Mouse (Mus musculus) myocyte (in vitro differentiated cells): ENCODE results near the gene Cadps. TPM values are rescaled to one million over a fixed set of nuclear protein-coding genes. Genes with fewer than 3 reads are reported as not detected.

Source experiments
- H3K27me3 ChIP-seq: one replicate; pipeline ENCODE4 v1.6.1; 2011; ENCODE audit not compliant: control insufficient read depth, insufficient read depth, insufficient read length
- H3K36me3 ChIP-seq: one replicate; pipeline ENCODE4 v1.6.1; 2011; ENCODE audit not compliant: control insufficient read depth, insufficient read depth
- H3K4me2 ChIP-seq: one replicate; pipeline ENCODE4 v1.6.1; 2011; ENCODE audit warnings: low read depth, control low read depth
- H3K4me3 ChIP-seq: one replicate; pipeline ENCODE4 v1.5.1; 2011; ENCODE audit warnings: mild to moderate bottlenecking, control low read depth, moderate library complexity
- H3K79me2 ChIP-seq: one replicate; pipeline ENCODE4 v1.6.1; 2011; ENCODE audit not compliant: control insufficient read depth, insufficient read depth
- H3ac ChIP-seq: one replicate; pipeline ENCODE4 v1.6.1; 2011; ENCODE audit not compliant: control insufficient read depth, insufficient read length
- CEBPB ChIP-seq: IDR thresholded peaks from 2 replicates; pipeline ENCODE4 v1.6.1; 2011; ENCODE audit warnings: mild to moderate bottlenecking, moderate library complexity; ENCODE audit not compliant: poor library complexity, insufficient read depth, severe bottlenecking
- E2F4 ChIP-seq: IDR thresholded peaks from one replicate; pipeline ENCODE4 v1.6.1; 2011; ENCODE audit warnings: mild to moderate bottlenecking, control low read depth, moderate library complexity; ENCODE audit not compliant: insufficient read depth
- MAX ChIP-seq: IDR thresholded peaks from one replicate; pipeline ENCODE4 v1.6.1; 2011; ENCODE audit warnings: low read depth, mild to moderate bottlenecking, control low read depth
- MYOD1 ChIP-seq, 3 experiments: IDR thresholded peaks; one replicate each; pipeline ENCODE4 v1.6.1; 2011; ENCODE audit warnings: control low read depth in 2 of 3, low read depth in 2 of 3, mild to moderate bottlenecking in 2 of 3, moderate library complexity in 1 of 3; ENCODE audit not compliant: insufficient read length in 2 of 3, control insufficient read depth in 1 of 3
- MYOG ChIP-seq, 3 experiments: IDR thresholded peaks; one replicate each; pipeline ENCODE4 v1.6.1; 2011; ENCODE audit warnings: control low read depth in 2 of 3, low read depth in 2 of 3, mild to moderate bottlenecking in 2 of 3; ENCODE audit not compliant: insufficient read length in 2 of 3, control insufficient read depth in 1 of 3, insufficient read depth in 1 of 3
- POLR2A ChIP-seq: IDR thresholded peaks from one replicate; pipeline ENCODE4 v1.6.1; 2011; ENCODE audit warnings: low read depth, mild to moderate bottlenecking, control low read depth, moderate library complexity; ENCODE audit not compliant: insufficient read length
- POLR2AphosphoS2 ChIP-seq: IDR thresholded peaks from one replicate; pipeline ENCODE4 v1.6.1; 2011; ENCODE audit warnings: low read depth, control low read depth; ENCODE audit not compliant: insufficient read length
- REST ChIP-seq: IDR thresholded peaks from one replicate; pipeline ENCODE4 v1.6.1; 2011; ENCODE audit warnings: mild to moderate bottlenecking, control low read depth, moderate library complexity; ENCODE audit not compliant: insufficient read depth, insufficient read length
- SRF ChIP-seq: IDR thresholded peaks from one replicate; pipeline ENCODE4 v1.6.1; 2011; ENCODE audit warnings: low read depth; ENCODE audit not compliant: control insufficient read depth, insufficient read length
- TCF12 ChIP-seq: IDR thresholded peaks from one replicate; pipeline ENCODE4 v1.6.1; 2011; ENCODE audit warnings: mild to moderate bottlenecking, control low read depth; ENCODE audit not compliant: poor library complexity, insufficient read depth, severe bottlenecking
- TCF3 ChIP-seq: IDR thresholded peaks from one replicate; pipeline ENCODE4 v1.6.1; 2011; ENCODE audit warnings: low read depth, control low read depth; ENCODE audit not compliant: insufficient read length
- USF1 ChIP-seq: IDR thresholded peaks from one replicate; pipeline ENCODE4 v1.6.1; 2011; ENCODE audit warnings: low read depth, mild to moderate bottlenecking, control low read depth, moderate library complexity
- polyA plus RNA-seq: library from polyadenylated mRNA; unstranded; fragments of >200 nt; fragmentation: generic; extraction: Trizol; gene quantifications from one replicate; pipeline ENCODE4 v1.2.1, GENCODE M21; 2012; ENCODE audit warnings: missing spikeins

Cadps gene
- polyA plus RNA-seq: not detected

DNA sequence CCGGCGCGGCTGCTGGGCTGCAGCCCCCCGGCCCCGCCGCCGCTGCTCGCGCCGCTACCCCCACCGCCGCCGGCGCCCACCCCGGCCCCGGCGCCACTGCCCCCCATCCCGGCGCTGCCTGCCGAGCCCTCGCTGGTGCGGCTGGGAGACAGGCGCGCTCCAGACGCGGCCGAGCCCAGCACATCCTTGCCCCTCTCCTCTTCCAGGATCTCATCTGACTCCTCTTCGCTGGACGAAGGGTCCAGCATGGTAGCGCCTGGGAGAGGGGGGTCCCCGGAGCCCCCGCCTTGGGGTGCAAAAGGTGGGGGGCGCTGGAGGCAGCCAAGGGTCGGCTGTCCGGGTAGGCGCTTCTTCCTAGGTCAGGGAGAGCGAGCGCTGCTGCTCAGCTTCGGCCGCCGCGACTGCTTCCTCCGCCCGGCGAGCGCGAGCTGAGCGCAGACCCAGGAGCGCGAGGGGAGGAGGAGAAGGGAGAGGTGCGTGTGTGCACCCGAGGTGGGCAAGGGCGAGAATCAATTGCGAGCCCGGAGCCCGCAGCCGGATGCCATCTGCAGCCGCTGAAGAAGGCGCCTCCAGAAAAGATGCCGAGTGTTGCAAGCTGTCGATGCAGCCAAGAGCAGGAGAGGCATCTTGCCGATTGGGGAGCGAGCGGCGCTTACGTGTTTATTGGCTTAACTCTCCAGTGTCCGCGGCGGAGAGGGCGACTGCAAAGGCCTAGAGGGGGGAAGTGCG lies at the start of gene Cadps:
Cadps (minus strand) TSS at position 589 of the 729 bp plus-strand sequence.
- Histone ChIP-seq H3K4me3 (no peak within 1 kb of the TSS), H3K79me2 (no peaks in the 10 kb centered on the region), H3ac (no peak within 1 kb of the TSS), H3K27me3 (no peaks in the 10 kb centered on the region), H3K4me2 (no peak within 1 kb of the TSS), H3K36me3 (no peaks in the 10 kb centered on the region)
- TF ChIP-seq REST: no peak
- TF ChIP-seq E2F4: no peak
- TF ChIP-seq TCF12: no peak
- no peak for TF ChIP-seq MAX
- TF ChIP-seq MYOD1 (IDR thresholded peaks at IDR 0.05; ENCODE audit: control insufficient read depth in 1 of 3, insufficient read length in 2 of 3, low read depth in 2 of 3): no peak
- no peak for TF ChIP-seq POLR2A

DNA sequence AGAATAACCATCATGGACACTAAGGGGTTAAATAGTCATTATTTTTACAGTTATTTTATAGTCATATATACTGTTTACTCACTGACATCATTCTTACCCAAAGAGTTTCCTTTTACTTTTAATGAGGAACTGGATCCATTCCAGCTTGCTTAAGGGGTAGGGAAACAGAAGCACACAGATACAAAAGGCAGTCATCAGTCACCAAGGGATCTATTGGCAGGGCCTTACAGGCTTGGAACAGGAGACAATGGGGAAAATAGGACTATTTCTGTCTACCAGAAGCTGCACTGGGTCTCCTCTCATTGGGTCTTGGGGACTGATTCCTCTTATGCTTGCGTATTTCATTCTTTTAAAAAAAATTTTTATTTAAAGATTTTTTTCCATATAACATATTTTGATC lies 46.7 kb upstream of the Cadps start:
- Histone ChIP-seq H3ac (no peak overlapping the region), H3K36me3 (no peaks in the 10 kb centered on the region), H3K4me2 (no peak overlapping the region), H3K4me3 (no peak overlapping the region), H3K79me2 (no peaks in the 10 kb centered on the region), H3K27me3 (no peaks in the 10 kb centered on the region)
- TF ChIP-seq TCF12 (no peak), E2F4 (no peak), CEBPB (no peak), MYOD1 (IDR thresholded peaks at IDR 0.05; ENCODE audit: control insufficient read depth in 1 of 3, insufficient read length in 2 of 3, low read depth in 2 of 3) (no peak), MAX (no peak), TCF3 (no peak), SRF (no peak), USF1 (no peak)

DNA sequence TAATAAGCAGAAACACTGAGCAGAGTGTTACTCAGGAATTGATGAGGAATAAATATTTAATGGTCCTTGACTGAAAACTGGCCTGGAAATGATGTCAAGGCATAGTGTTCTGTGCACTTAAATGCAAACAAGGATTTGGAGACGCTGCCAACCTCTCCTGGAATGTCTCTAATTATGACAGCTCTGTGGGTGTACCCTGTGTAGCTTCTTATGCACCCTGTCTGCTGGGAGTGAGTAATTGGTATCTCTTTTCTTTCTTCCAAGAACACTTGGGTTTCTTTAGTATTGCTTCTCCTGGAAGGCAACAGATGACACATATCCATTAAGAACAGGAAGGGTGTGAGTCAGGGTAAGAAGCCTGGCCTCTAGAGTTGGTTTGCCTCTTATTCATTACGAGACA lies 42.4 kb upstream of the Cadps start:
- H3K4me3 ChIP-seq: no peak overlapping the region
- H3ac ChIP-seq: no peak overlapping the region
- no peak for TF ChIP-seq REST
- no peak for TF ChIP-seq CEBPB
- TF ChIP-seq USF1: no peak
- TF ChIP-seq MYOG (IDR thresholded peaks at IDR 0.05; ENCODE audit: control insufficient read depth in 1 of 3, insufficient read depth in 1 of 3, insufficient read length in 2 of 3, low read depth in 2 of 3): no peak
- TF ChIP-seq E2F4: no peak
- no peak for TF ChIP-seq TCF3
- no peak for TF ChIP-seq MYOD1 (IDR thresholded peaks at IDR 0.05; ENCODE audit: control insufficient read depth in 1 of 3, insufficient read length in 2 of 3, low read depth in 2 of 3)
- TF ChIP-seq POLR2A: no peak
- TF ChIP-seq TCF12: no peak
- TF ChIP-seq POLR2AphosphoS2: no peak
- TF ChIP-seq MAX: no peak
- H3K36me3 ChIP-seq: no peaks in the 10 kb centered on the region
- H3K79me2 ChIP-seq: no peaks in the 10 kb centered on the region
- no peaks in the 10 kb centered on the region for H3K27me3 ChIP-seq
- no peak overlapping the region for H3K4me2 ChIP-seq

DNA sequence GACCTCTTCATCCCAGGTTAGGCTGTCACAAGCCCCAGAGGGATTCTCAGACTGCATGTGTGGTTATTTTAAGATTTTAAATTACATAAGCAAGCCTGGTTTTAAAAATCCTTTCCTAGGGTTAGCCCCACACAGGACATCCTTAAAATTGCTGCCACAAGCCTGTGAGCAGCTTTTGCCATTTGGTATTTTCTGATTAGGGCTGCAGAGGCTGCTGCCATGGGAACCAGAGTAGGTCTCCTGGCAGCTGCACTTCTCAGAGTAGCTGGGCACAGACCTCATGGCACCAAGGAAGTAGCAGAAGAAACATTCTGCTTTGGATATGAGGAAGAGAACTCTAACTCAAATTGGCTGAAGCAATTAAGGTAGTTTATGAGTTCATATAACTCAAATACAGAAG lies 21.0 kb upstream of the Cadps start:
- H3K27me3 ChIP-seq: no peaks in the 10 kb centered on the region
- H3K4me3 ChIP-seq: no peak overlapping the region
- no peaks in the 10 kb centered on the region for H3K36me3 ChIP-seq
- no peaks in the 10 kb centered on the region for H3K79me2 ChIP-seq
- no peak overlapping the region for H3ac ChIP-seq
- TF ChIP-seq POLR2AphosphoS2 (no peak), TCF12 (no peak), REST (no peak), SRF (no peak), USF1 (no peak), TCF3 (no peak), MYOD1 (IDR thresholded peaks at IDR 0.05; ENCODE audit: control insufficient read depth in 1 of 3, insufficient read length in 2 of 3, low read depth in 2 of 3) (no peak), MAX (no peak), CEBPB (no peak), POLR2A (no peak), E2F4 (no peak), MYOG (IDR thresholded peaks at IDR 0.05; ENCODE audit: control insufficient read depth in 1 of 3, insufficient read depth in 1 of 3, insufficient read length in 2 of 3, low read depth in 2 of 3) (no peak)
- no peak overlapping the region for H3K4me2 ChIP-seq

DNA sequence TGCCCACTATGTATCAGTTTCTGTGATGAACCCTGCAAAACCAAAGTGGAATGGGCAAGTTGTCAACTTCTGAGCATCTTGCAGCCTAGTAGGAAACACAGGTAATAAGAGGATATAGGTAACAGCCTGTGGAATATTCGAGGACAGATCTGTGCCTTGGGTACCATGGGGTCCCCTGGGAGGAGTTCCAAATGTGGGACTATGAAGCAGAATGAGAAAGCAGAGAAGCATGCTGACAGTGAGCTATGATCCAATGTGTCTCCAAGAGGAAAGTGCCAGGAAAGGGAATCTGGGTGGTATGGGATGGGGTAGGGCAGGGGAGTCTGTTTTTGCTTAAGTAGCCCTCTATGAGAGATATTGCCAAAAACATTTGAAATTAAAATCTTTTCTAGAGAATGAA lies 16.6 kb upstream of the Cadps start:
- TF ChIP-seq MYOD1 (IDR thresholded peaks at IDR 0.05; ENCODE audit: control insufficient read depth in 1 of 3, insufficient read length in 2 of 3, low read depth in 2 of 3) (no peak), REST (no peak), TCF3 (no peak), POLR2AphosphoS2 (no peak), TCF12 (no peak)
- no peak overlapping the region for H3ac ChIP-seq
- H3K4me2 ChIP-seq: no peak overlapping the region

More for the DNA sequence above, 16.6 kb upstream of the Cadps start:
- Histone ChIP-seq H3K27me3 (no peaks in the 10 kb centered on the region), H3K79me2 (no peaks in the 10 kb centered on the region), H3K36me3 (no peaks in the 10 kb centered on the region), H3K4me3 (no peak overlapping the region)
